Mouse (Mus musculus): ENCODE data around the gene Fbxw8. TPM values are rescaled to one million over a fixed set of nuclear protein-coding genes. Genes with fewer than 3 reads are reported as not detected.

The Fbxw8 gene
- polyA plus RNA-seq, 1 experiment from 2014 or later = 35.0 TPM

DNA sequence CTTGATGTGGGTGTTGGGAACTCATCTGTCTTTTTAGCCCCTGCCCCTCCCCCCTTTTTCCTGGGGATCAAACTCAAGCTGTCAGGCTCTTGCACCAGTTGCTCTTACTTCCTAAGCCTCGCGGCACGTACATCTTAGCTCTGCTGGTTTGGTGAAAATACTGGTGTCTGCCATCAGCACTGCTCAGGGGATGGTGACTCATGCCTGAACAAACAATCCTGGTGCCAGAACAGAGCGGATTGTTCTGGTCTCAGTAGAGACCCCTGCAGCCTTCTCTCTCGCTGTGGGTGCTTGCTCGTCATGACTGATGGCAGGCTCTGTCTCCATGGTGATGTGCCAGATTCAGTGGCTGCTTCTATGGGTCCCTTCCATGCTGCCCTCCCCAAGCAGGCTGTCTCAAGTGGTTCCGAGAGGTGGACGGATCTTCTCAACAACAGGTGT is 92.1 kb downstream of the Fbxw8 start:
- H3K36me3 ChIP-seq (replicated peaks) = peaks cover 59% of the 10 kb centered on the region
- no peaks in the 10 kb centered on the region for H3K9me3 ChIP-seq
- no peaks in the 10 kb centered on the region for H3K27me3 ChIP-seq (replicated peaks; ENCODE audit: low read depth, poor library complexity, severe bottlenecking)
- H3K4me3 ChIP-seq = no peak overlapping the region
- no peak overlapping the region for H3K27ac ChIP-seq (replicated peaks)
- DNase-seq (ENCODE audit: low spot score) = no peak
- peaks cover 7% of the 10 kb centered on the region; the same call in 1 of the 2 replicates for H3K4me1 ChIP-seq
- WGBS = 85% methylated on average over 8 of the region's 8 CpGs

DNA sequence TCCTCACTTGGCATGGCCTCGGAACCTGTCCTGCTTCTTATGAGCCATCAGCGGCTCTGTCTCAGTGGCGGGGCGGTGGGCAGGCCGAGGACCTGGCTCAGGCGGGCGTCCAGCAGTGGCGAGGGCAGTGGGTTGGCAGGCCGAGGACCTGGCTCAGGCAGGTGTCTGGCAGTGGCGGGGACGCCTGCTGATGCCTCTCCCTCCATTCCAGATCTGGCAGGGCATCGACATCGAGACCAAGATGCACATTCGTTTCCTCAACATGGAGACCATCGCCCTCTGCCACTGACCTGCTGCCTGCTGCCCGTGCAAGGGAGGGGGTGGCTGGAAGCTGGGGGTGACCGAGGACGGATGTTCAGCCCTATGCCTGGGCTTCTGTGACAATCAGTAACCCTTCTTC is 93.9 kb downstream of the Fbxw8 start:
- Histone ChIP-seq H3K9me3 (no peaks in the 10 kb centered on the region), H3K36me3 (replicated peaks) (peaks cover 41% of the 10 kb centered on the region), H3K27ac (replicated peaks) (no peak overlapping the region), H3K27me3 (replicated peaks; ENCODE audit: low read depth, poor library complexity, severe bottlenecking) (no peaks in the 10 kb centered on the region; the same call in 1 of the 2 replicates), H3K4me1 (peaks cover 25% of the 10 kb centered on the region), H3K4me3 (no peak overlapping the region)
- WGBS = 95% methylated on average over 18 of the region's 18 CpGs
- DNase-seq (ENCODE audit: low spot score) = no peak

- Histone ChIP-seq H3K27me3 (replicated peaks; ENCODE audit: low read depth, poor library complexity, severe bottlenecking) (no peaks in the 10 kb centered on the region; the same call in 1 of the 2 replicates), H3K36me3 (replicated peaks) (peaks cover 23% of the 10 kb centered on the region), H3K9me3 (no peaks in the 10 kb centered on the region), H3K4me1 (peaks cover 26% of the 10 kb centered on the region), H3K27ac (replicated peaks) (no peak overlapping the region), H3K4me3 (no peak overlapping the region)
- no peak for DNase-seq (ENCODE audit: low spot score)
- 86% methylated on average over 9 of the region's 9 CpGs for WGBS
These were observed 95.6 kb downstream of the Fbxw8 start for GRCm38 (mm10) chr5:118059646-118060045.

- H3K27ac ChIP-seq (replicated peaks) = no peak overlapping the region
- 95% methylated on average over 10 of the region's 10 CpGs for WGBS
- H3K27me3 ChIP-seq (replicated peaks; ENCODE audit: low read depth, poor library complexity, severe bottlenecking) = no peaks in the 10 kb centered on the region; the same call in 1 of the 2 replicates
- H3K4me3 ChIP-seq = no peak overlapping the region
- H3K9me3 ChIP-seq = no peaks in the 10 kb centered on the region
- DNase-seq (ENCODE audit: low spot score) = no peak
- peaks cover 17% of the 10 kb centered on the region; the same call in 1 of the 2 replicates for H3K36me3 ChIP-seq (replicated peaks)
- H3K4me1 ChIP-seq = peaks cover 24% of the 10 kb centered on the region
These were observed 96.4 kb downstream of the Fbxw8 start for GRCm38 (mm10) chr5:118058858-118059257.

- no peak overlapping the region for H3K27ac ChIP-seq (replicated peaks)
- no peaks in the 10 kb centered on the region for H3K9me3 ChIP-seq
- no peak overlapping the region for H3K4me3 ChIP-seq
- no peak for DNase-seq (ENCODE audit: low spot score)
- peaks cover 24% of the 10 kb centered on the region for H3K4me1 ChIP-seq
- H3K36me3 ChIP-seq (replicated peaks) = peaks cover 6% of the 10 kb centered on the region; the same call in 1 of the 2 replicates
- no peaks in the 10 kb centered on the region; the same call in 1 of the 2 replicates for H3K27me3 ChIP-seq (replicated peaks; ENCODE audit: low read depth, poor library complexity, severe bottlenecking)
- WGBS = 51% methylated on average over 8 of the region's 8 CpGs
These were observed 97.7 kb downstream of the Fbxw8 start for GRCm38 (mm10) chr5:118057508-118058111.

DNA sequence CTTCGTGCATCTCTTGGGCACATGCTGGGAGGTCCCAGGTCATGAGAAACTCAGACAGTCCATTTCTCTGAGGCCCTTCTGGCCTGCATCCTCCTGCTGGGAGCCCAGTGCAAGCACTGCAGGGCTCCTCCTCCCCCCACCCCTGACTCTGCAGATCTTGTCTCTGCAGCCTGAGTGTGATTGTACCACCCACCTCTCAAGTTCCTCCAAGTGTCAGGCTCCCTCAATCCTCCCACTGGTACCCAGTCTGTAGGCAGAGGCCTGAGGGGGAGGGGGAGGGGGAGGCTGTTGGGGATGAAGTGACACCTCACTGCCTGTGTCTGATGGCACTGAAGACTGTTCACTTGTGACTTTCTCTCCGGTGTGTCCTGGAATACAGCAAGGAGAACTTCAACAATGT is 102.1 kb downstream of the Fbxw8 start:
- no peak for DNase-seq (ENCODE audit: low spot score)
- H3K27ac ChIP-seq (replicated peaks) = no peak overlapping the region
- no peaks in the 10 kb centered on the region for H3K36me3 ChIP-seq (replicated peaks)
- 95% methylated on average over 2 of the region's 2 CpGs for WGBS
- H3K4me3 ChIP-seq = no peak overlapping the region
- H3K4me1 ChIP-seq = peaks cover 19% of the 10 kb centered on the region
- H3K27me3 ChIP-seq (replicated peaks; ENCODE audit: low read depth, poor library complexity, severe bottlenecking) = no peaks in the 10 kb centered on the region; the same call in 1 of the 2 replicates
- H3K9me3 ChIP-seq = no peaks in the 10 kb centered on the region

GRCm38 (mm10) chr5:118051981-118052662 is 103.1 kb downstream of the Fbxw8 start:
- Histone ChIP-seq H3K4me3 (no peak overlapping the region), H3K9me3 (no peaks in the 10 kb centered on the region), H3K36me3 (replicated peaks) (no peaks in the 10 kb centered on the region), H3K27ac (replicated peaks) (no peak overlapping the region), H3K4me1 (peaks cover 8% of the 10 kb centered on the region), H3K27me3 (replicated peaks; ENCODE audit: low read depth, poor library complexity, severe bottlenecking) (no peaks in the 10 kb centered on the region; the same call in 1 of the 2 replicates)
- no peak for DNase-seq (ENCODE audit: low spot score)
- WGBS = 86% methylated on average over 8 of the region's 8 CpGs

DNA sequence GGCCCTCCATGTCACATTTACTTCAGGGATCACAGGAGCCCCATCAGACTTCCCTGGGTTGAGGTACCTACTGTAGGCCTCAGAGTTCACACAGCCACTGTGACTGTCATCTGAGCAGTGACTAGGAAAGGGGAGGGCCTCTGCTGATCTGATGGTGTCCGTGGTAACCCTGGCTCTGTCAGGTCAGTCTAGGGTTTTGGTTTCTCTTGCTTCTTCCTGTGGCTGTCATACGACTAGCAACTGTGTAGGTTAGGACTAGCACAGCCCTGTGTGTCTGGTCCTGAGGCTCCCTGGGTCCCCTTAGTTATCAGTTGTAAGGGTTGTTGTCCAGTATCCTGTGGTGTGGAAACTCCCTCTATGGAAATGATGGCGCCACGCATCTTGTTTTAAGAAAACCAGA is 104.5 kb downstream of the Fbxw8 start:
- 74% methylated on average over 4 of the region's 4 CpGs for WGBS
- Histone ChIP-seq H3K4me1 (no peaks in the 10 kb centered on the region), H3K27me3 (replicated peaks; ENCODE audit: low read depth, poor library complexity, severe bottlenecking) (no peaks in the 10 kb centered on the region)

GRCm38 (mm10) chr5:118048928-118049327 is 106.3 kb downstream of the Fbxw8 start:
- WGBS = 88% methylated on average over 5 of the region's 5 CpGs
- DNase-seq (ENCODE audit: low spot score) = no peak
- no peaks in the 10 kb centered on the region for H3K36me3 ChIP-seq (replicated peaks)
- H3K9me3 ChIP-seq = no peaks in the 10 kb centered on the region
- no peak overlapping the region for H3K4me3 ChIP-seq
- no peaks in the 10 kb centered on the region for H3K27me3 ChIP-seq (replicated peaks; ENCODE audit: low read depth, poor library complexity, severe bottlenecking)
- H3K4me1 ChIP-seq = no peaks in the 10 kb centered on the region
- H3K27ac ChIP-seq (replicated peaks) = no peak overlapping the region

More for the DNA sequence above, 104.5 kb downstream of the Fbxw8 start:
- DNase-seq (ENCODE audit: low spot score) = no peak
- H3K27ac ChIP-seq (replicated peaks) = no peak overlapping the region
- no peaks in the 10 kb centered on the region for H3K9me3 ChIP-seq
- no peaks in the 10 kb centered on the region for H3K36me3 ChIP-seq (replicated peaks)
- H3K4me3 ChIP-seq = no peak overlapping the region

- 82% methylated on average over 4 of the region's 4 CpGs for WGBS
- Histone ChIP-seq H3K27ac (replicated peaks) (no peak overlapping the region), H3K4me3 (no peak overlapping the region), H3K4me1 (no peaks in the 10 kb centered on the region), H3K27me3 (replicated peaks; ENCODE audit: low read depth, poor library complexity, severe bottlenecking) (no peaks in the 10 kb centered on the region), H3K9me3 (no peaks in the 10 kb centered on the region), H3K36me3 (replicated peaks) (no peaks in the 10 kb centered on the region)
- DNase-seq (ENCODE audit: low spot score) = no peak
These were observed 106.9 kb downstream of the Fbxw8 start for GRCm38 (mm10) chr5:118048412-118048811.

DNA sequence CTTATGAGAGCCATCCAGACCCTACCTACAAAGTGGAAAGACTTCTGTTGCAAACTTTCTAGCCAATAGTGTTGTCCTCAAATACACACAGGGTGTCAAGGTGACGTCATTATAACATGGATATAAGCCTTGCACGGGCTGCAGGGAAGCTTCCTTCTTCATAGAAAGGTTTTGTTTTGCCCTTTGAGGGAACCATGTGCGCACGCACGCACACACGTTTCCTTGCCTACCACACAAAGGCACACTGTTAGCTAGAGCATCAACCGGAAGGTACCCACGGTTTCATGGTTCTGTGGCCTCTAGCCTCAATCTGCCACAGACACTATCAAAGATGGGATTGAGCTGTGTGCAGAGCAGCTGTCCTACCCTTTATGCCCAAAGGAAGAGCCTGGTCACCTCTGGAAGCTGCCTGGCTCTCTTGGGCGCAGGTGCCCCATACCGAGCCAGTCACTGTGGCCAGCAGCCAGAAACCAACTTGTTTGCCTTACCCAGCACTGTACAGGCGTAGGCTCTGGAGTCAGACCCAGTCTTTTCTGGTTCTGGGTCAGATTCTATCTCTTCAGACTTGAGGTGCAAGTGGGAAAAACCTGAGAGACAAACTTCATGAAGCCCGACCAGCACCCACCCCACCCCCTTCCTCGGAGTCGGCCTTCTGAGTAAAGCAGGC is 108.0 kb downstream of the Fbxw8 start:
- H3K9me3 ChIP-seq = no peaks in the 10 kb centered on the region

DNA sequence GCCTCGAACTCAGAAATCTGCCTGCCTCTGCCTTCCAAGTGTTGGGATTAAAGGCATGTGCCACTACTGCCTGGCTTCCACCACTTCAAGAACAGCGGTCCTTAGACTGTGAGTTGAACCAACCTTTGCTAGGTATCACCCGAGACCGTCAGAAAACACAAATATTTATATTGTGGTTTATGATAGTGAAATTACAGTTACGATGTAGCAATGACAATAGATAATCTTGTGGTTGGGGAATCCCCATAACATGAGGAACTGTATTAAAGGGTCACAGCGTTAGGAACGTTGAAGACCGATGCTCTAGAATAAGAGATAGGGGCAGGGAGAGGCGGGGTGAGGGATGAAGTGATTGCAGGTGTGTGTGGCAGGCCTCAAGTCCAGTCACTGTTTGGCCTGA is 109.9 kb downstream of the Fbxw8 start:
- Histone ChIP-seq H3K4me1 (no peaks in the 10 kb centered on the region), H3K27me3 (replicated peaks; ENCODE audit: low read depth, poor library complexity, severe bottlenecking) (no peaks in the 10 kb centered on the region), H3K4me3 (no peak overlapping the region), H3K27ac (replicated peaks) (no peak overlapping the region), H3K9me3 (no peaks in the 10 kb centered on the region), H3K36me3 (replicated peaks) (no peaks in the 10 kb centered on the region)
- no peak for DNase-seq (ENCODE audit: low spot score)
- WGBS = 93% methylated on average over 9 of the region's 9 CpGs

More for the DNA sequence above, 108.0 kb downstream of the Fbxw8 start:
- no peak overlapping the region for H3K27ac ChIP-seq (replicated peaks)
- no peak for DNase-seq (ENCODE audit: low spot score)
- no peaks in the 10 kb centered on the region for H3K27me3 ChIP-seq (replicated peaks; ENCODE audit: low read depth, poor library complexity, severe bottlenecking)
- H3K36me3 ChIP-seq (replicated peaks) = no peaks in the 10 kb centered on the region
- H3K4me1 ChIP-seq = no peaks in the 10 kb centered on the region
- WGBS = 91% methylated on average over 14 of the region's 14 CpGs
- no peak overlapping the region for H3K4me3 ChIP-seq

All from embryonic facial prominence, embryonic 10.5 days (tissue).